Mouse (Mus musculus): ENCODE results near the gene Cul9. TPM values are rescaled to one million over a fixed set of nuclear protein-coding genes. Genes with fewer than 3 reads are reported as not detected.

Cul9 gene
- polyA plus RNA-seq, 1 experiment, result not detected

DNA sequence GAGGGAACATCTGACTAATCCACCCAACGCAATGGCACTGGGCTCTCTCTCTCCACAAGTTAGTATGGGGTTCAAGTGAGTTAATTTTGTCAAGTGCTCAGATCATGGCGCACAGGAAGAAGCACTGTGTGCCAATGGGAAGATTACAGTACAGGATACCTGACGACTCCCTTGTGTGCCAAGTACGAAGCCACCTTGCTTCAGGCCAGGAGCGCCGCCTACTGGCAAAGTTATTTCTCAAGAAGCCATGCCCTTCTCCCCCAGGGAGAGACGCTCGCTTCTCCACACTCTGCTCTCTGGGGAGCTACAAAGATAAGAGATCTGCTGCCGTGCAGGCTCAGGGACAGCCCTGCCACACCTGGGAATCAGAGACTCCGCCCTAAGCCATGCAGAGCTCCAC, 88.4 kb downstream of the Cul9 start:
- 42% methylated on average over 10 of the region's 10 CpGs for WGBS
- no peak for TF ChIP-seq POLR2A (IDR thresholded peaks at IDR 0.05; ENCODE audit: insufficient read depth, low read depth, low read length)
- TF ChIP-seq CTCF (IDR thresholded peaks at IDR 0.05; ENCODE audit: insufficient read depth, low read depth, low read length), result no peak
- no peak overlapping the region for H3K27ac ChIP-seq (ENCODE audit: insufficient read depth, low read depth, low read length)

DNA sequence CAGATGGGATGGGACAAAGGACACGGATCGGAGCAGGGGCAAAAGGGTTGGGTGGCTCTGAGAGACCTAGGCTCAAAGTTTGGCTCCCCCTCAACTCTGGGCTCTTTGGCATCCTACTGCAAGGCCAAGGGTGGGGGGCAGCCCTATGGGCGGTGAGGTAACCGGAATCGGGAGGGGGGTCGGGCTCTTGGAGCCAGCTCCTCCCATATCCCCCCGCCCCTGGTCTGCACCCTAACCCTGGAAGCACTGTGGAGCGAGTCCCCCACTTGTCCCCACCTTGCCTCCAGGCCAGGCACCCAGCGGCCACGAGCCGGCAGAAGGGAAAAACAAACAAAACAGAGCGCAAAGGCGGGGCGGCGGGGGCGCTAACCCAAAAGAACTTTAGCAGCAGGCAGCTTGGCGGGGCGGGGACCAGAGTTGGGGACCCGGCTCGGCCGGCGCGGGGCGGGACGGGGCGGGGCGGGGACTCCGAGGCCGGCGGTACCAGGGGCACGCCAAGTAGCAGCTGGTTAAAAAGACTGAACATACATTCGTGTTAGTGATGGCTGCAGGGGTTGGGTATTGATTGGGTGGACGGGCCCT, 91.0 kb downstream of the Cul9 start:
- no peak for TF ChIP-seq CTCF (IDR thresholded peaks at IDR 0.05; ENCODE audit: insufficient read depth, low read depth, low read length)
- TF ChIP-seq POLR2A (IDR thresholded peaks at IDR 0.05; ENCODE audit: insufficient read depth, low read depth, low read length), result no peak
- H3K4me1 ChIP-seq (ENCODE audit: control insufficient read depth, insufficient read depth, low read length), result peaks cover 26% of the 10 kb centered on the region
- WGBS, result 3% methylated on average over 33 of the region's 33 CpGs
- no peak overlapping the region for H3K27ac ChIP-seq (ENCODE audit: insufficient read depth, low read depth, low read length)
- H3K4me3 ChIP-seq (ENCODE audit: insufficient read depth, low read depth, low read length), result peak overlapping the region; percentile 9; the same call in 1 of the 2 replicates

More for the DNA sequence above, 88.4 kb downstream of the Cul9 start:
- H3K4me3 ChIP-seq (ENCODE audit: insufficient read depth, low read depth, low read length), result no peak overlapping the region
- H3K4me1 ChIP-seq (ENCODE audit: control insufficient read depth, insufficient read depth, low read length), result peaks cover 36% of the 10 kb centered on the region

- peaks cover 25% of the 10 kb centered on the region for H3K4me1 ChIP-seq (ENCODE audit: control insufficient read depth, insufficient read depth, low read length)
- WGBS, result 7% methylated on average over 9 of the region's 9 CpGs
- TF ChIP-seq POLR2A (IDR thresholded peaks at IDR 0.05; ENCODE audit: insufficient read depth, low read depth, low read length) (no peak), CTCF (IDR thresholded peaks at IDR 0.05; ENCODE audit: insufficient read depth, low read depth, low read length) (no peak)
- no peak overlapping the region for H3K27ac ChIP-seq (ENCODE audit: insufficient read depth, low read depth, low read length)
- peak overlapping the region; percentile 7; the same call in 1 of the 2 replicates for H3K4me3 ChIP-seq (ENCODE audit: insufficient read depth, low read depth, low read length)
Measured at GRCm38 (mm10) chr17:46454539-46454938, 91.6 kb downstream of the Cul9 start.

- no peak for TF ChIP-seq CTCF (IDR thresholded peaks at IDR 0.05; ENCODE audit: insufficient read depth, low read depth, low read length)
- TF ChIP-seq POLR2A (IDR thresholded peaks at IDR 0.05; ENCODE audit: insufficient read depth, low read depth, low read length), result no peak
- Histone ChIP-seq H3K4me1 (ENCODE audit: control insufficient read depth, insufficient read depth, low read length) (peaks cover 25% of the 10 kb centered on the region), H3K4me3 (ENCODE audit: insufficient read depth, low read depth, low read length) (peak overlapping the region; percentile 34), H3K27ac (ENCODE audit: insufficient read depth, low read depth, low read length) (no peak overlapping the region)
- WGBS, result 3% methylated on average over 26 of the region's 26 CpGs
Measured at GRCm38 (mm10) chr17:46453970-46454411, 92.2 kb downstream of the Cul9 start.

DNA sequence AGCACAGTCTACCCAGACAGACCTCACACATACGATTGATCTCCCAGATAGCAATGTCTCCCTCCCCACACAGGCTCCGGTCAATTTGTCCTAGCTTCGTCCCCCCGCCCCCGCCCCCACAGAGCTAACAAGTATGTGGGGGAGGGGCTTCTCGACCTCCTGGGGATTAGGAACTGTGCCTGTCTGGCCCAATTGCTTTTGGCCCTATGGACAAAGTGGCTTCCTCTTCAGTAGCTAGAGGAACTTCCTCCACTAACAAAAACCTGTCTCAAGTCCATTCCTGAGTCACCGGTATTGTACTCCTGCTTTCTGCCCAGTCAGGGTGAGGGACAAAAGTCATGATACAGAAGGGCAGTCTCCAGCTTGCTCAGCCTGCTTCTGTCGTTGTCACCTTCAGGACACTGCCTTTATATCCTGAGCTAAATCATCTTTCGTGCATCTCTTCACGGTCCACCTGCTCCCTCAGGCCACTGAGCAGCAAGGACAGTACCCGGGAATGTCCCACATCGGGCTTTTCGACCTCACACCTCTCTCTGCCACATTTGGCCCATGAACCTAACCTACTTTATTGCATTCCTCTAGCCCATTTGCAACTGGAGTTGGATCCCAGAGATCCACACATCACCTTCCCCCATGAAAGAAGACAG, 92.8 kb downstream of the Cul9 start:
- 25% methylated on average over 13 of the region's 13 CpGs for WGBS
- H3K4me1 ChIP-seq (ENCODE audit: control insufficient read depth, insufficient read depth, low read length), result peaks cover 25% of the 10 kb centered on the region
- H3K27ac ChIP-seq (ENCODE audit: insufficient read depth, low read depth, low read length), result no peak overlapping the region
- H3K4me3 ChIP-seq (ENCODE audit: insufficient read depth, low read depth, low read length), result no peak overlapping the region
- TF ChIP-seq CTCF (IDR thresholded peaks at IDR 0.05; ENCODE audit: insufficient read depth, low read depth, low read length) (no peak), POLR2A (IDR thresholded peaks at IDR 0.05; ENCODE audit: insufficient read depth, low read depth, low read length) (no peak)

DNA sequence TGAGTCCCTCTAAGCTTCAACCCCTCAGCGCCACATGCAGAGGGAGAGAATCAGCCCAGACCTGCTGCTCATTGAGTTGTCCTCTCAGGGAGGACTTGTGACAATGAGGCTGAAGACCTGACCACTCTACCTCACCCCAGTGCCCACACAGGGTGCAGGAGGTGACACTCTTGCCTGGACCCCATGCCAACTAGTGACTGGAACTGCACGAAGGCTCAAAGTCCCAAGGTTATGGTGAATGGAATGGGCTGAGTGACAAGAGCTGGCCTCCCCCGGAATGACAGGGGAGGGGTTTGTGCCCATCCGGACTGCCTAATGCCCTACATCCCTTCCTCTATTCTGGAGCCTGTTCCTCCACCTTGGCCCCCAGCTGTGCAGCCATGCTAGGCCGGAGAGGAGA, 93.5 kb downstream of the Cul9 start:
- TF ChIP-seq CTCF (IDR thresholded peaks at IDR 0.05; ENCODE audit: insufficient read depth, low read depth, low read length) (no peak), POLR2A (IDR thresholded peaks at IDR 0.05; ENCODE audit: insufficient read depth, low read depth, low read length) (no peak)
- peaks cover 25% of the 10 kb centered on the region for H3K4me1 ChIP-seq (ENCODE audit: control insufficient read depth, insufficient read depth, low read length)
- H3K27ac ChIP-seq (ENCODE audit: insufficient read depth, low read depth, low read length), result no peak overlapping the region
- no peak overlapping the region for H3K4me3 ChIP-seq (ENCODE audit: insufficient read depth, low read depth, low read length)
- WGBS, result 69% methylated on average over 5 of the region's 5 CpGs

Other genes starting within 250 kb of the Cul9 start
- not detected in 2 replicates for gene Dlk2, start 249.0 kb downstream of the Cul9 start, polyA plus RNA-seq (2012; ENCODE audit: insufficient read depth, insufficient read length, low replicate concordance, missing spikeins)
- gene Abcc10, start 218.0 kb downstream of the Cul9 start, polyA plus RNA-seq (2012; ENCODE audit: insufficient read depth, insufficient read length, low replicate concordance, missing spikeins), result not detected in 2 replicates
- not detected in 2 replicates for gene Zfp318, start 162.7 kb downstream of the Cul9 start, polyA plus RNA-seq (2012; ENCODE audit: insufficient read depth, insufficient read length, low replicate concordance, missing spikeins)
- gene Crip3, start 117.5 kb downstream of the Cul9 start, polyA plus RNA-seq (2012; ENCODE audit: insufficient read depth, insufficient read length, low replicate concordance, missing spikeins), result not detected in 2 replicates
- not detected in 2 replicates for gene Slc22a7, start 107.9 kb downstream of the Cul9 start, polyA plus RNA-seq (2012; ENCODE audit: insufficient read depth, insufficient read length, low replicate concordance, missing spikeins)
- gene Ttbk1, start 58.7 kb downstream of the Cul9 start, polyA plus RNA-seq (2012; ENCODE audit: insufficient read depth, insufficient read length, low replicate concordance, missing spikeins), result not detected in 2 replicates
- not detected in 2 replicates for gene Dnph1, start 49.7 kb downstream of the Cul9 start, polyA plus RNA-seq (2012; ENCODE audit: insufficient read depth, insufficient read length, low replicate concordance, missing spikeins)
- gene Srf, start 9.8 kb upstream of the Cul9 start, polyA plus RNA-seq (2012; ENCODE audit: insufficient read depth, insufficient read length, low replicate concordance, missing spikeins), result not detected in 2 replicates
- not detected in 2 replicates for gene Ptk7, start 83.1 kb upstream of the Cul9 start, polyA plus RNA-seq (2012; ENCODE audit: insufficient read depth, insufficient read length, low replicate concordance, missing spikeins)
- gene Klc4, start 99.6 kb upstream of the Cul9 start, polyA plus RNA-seq (2012; ENCODE audit: insufficient read depth, insufficient read length, low replicate concordance, missing spikeins), result not detected in 2 replicates
- not detected in 2 replicates for gene Mrpl2, start 99.8 kb upstream of the Cul9 start, polyA plus RNA-seq (2012; ENCODE audit: insufficient read depth, insufficient read length, low replicate concordance, missing spikeins)
- not detected in 2 replicates for gene Cul7, start 103.9 kb upstream of the Cul9 start, polyA plus RNA-seq (2012; ENCODE audit: insufficient read depth, insufficient read length, low replicate concordance, missing spikeins)
- gene Rrp36, start 128.0 kb upstream of the Cul9 start, polyA plus RNA-seq (2012; ENCODE audit: insufficient read depth, insufficient read length, low replicate concordance, missing spikeins), result not detected in 2 replicates
- not detected in 2 replicates for gene Mea1, start 132.4 kb upstream of the Cul9 start, polyA plus RNA-seq (2012; ENCODE audit: insufficient read depth, insufficient read length, low replicate concordance, missing spikeins)
- gene Klhdc3, start 134.5 kb upstream of the Cul9 start, polyA plus RNA-seq (2012; ENCODE audit: insufficient read depth, insufficient read length, low replicate concordance, missing spikeins), result not detected in 2 replicates
- gene Ppp2r5d, start 158.7 kb upstream of the Cul9 start, polyA plus RNA-seq (2012; ENCODE audit: insufficient read depth, insufficient read length, low replicate concordance, missing spikeins), result 293 TPM in 1 of 2 replicates, not detected in the other
- gene Pex6, start 165.1 kb upstream of the Cul9 start, polyA plus RNA-seq (2012; ENCODE audit: insufficient read depth, insufficient read length, low replicate concordance, missing spikeins), result not detected in 2 replicates
- gene Gnmt, start 182.8 kb upstream of the Cul9 start, polyA plus RNA-seq (2012; ENCODE audit: insufficient read depth, insufficient read length, low replicate concordance, missing spikeins), result not detected in 2 replicates
- not detected in 2 replicates for gene Cnpy3, start 205.8 kb upstream of the Cul9 start, polyA plus RNA-seq (2012; ENCODE audit: insufficient read depth, insufficient read length, low replicate concordance, missing spikeins)
- not detected in 2 replicates for gene Ptcra, start 217.3 kb upstream of the Cul9 start, polyA plus RNA-seq (2012; ENCODE audit: insufficient read depth, insufficient read length, low replicate concordance, missing spikeins)
- gene 2310039H08Rik, start 226.2 kb upstream of the Cul9 start, polyA plus RNA-seq (2012; ENCODE audit: insufficient read depth, insufficient read length, low replicate concordance, missing spikeins), result not detected in 2 replicates
- not detected in 2 replicates for gene Rpl7l1, start 236.3 kb upstream of the Cul9 start, polyA plus RNA-seq (2012; ENCODE audit: insufficient read depth, insufficient read length, low replicate concordance, missing spikeins)